Mouse (Mus musculus) mesoderm, embryonic 11.5 days (tissue): ENCODE measurements around the gene Taok3.
"Not testable (repeated sequence)": the region's sequence is repeated elsewhere in the genome, so short reads cannot be mapped to it uniquely, and the experiment has no call there.

Experiments used
- DNase-seq: peaks from one replicate; pipeline ENCODE4 v3.0.0-alpha.2; 2012; ENCODE audit warnings: low read depth, low spot score

Taok3 gene

GRCm38 (mm10) chr5:117293776-117294175 lies 173.8 kb downstream of the Taok3 start:
- DNase-seq: not testable (repeated sequence)

GRCm38 (mm10) chr5:117295011-117295410 lies 175.1 kb downstream of the Taok3 start:
- no peak for DNase-seq

GRCm38 (mm10) chr5:117302899-117303298 lies 183.0 kb downstream of the Taok3 start:
- no peak for DNase-seq

GRCm38 (mm10) chr5:117303691-117304579 lies 184.0 kb downstream of the Taok3 start:
- DNase-seq: no peak

GRCm38 (mm10) chr5:117304947-117305346 lies 185.0 kb downstream of the Taok3 start:
- DNase-seq: peak; percentile 75

GRCm38 (mm10) chr5:117305754-117306153 lies 185.8 kb downstream of the Taok3 start:
- no peak for DNase-seq

GRCm38 (mm10) chr5:117306826-117307225 lies 186.9 kb downstream of the Taok3 start:
- DNase-seq: no peak

- peak; percentile 70 for DNase-seq
Measured at GRCm38 (mm10) chr5:117307699-117308098, 187.8 kb downstream of the Taok3 start.

GRCm38 (mm10) chr5:117313420-117313819 lies 193.5 kb downstream of the Taok3 start:
- DNase-seq: no peak

GRCm38 (mm10) chr5:117313909-117314308 lies 194.0 kb downstream of the Taok3 start:
- no peak for DNase-seq

GRCm38 (mm10) chr5:117314587-117315428 lies 194.9 kb downstream of the Taok3 start:
- no peak for DNase-seq

- peak; percentile 58 for DNase-seq
Measured at GRCm38 (mm10) chr5:117318741-117319629, 199.1 kb downstream of the Taok3 start, which contains the start of gene Vsig10. TSS of gene Vsig10 (plus strand) at chr5:117319083.

GRCm38 (mm10) chr5:117323751-117324150 lies 203.8 kb downstream of the Taok3 start:
- no peak for DNase-seq
